Mouse (Mus musculus): ENCODE data around the gene Ncam1. TPM values are rescaled to one million over a fixed set of nuclear protein-coding genes. Genes with fewer than 3 reads are reported as not detected.

The Ncam1 gene
- polyA plus RNA-seq, 1 experiment from 2014 or later = 132 TPM

GRCm38 (mm10) chr9:49662958-49663926, 135.5 kb downstream of the Ncam1 start:
- Histone ChIP-seq H3K9ac (no peak overlapping the region), H3K27me3 (no peaks in the 10 kb centered on the region), H3K27ac (no peak overlapping the region), H3K4me1 (peaks cover 3% of the 10 kb centered on the region; the same call in 1 of the 2 replicates), H3K9me3 (0 out of 2 replicates have a peak, but pooled peaks cover 4% of the 10 kb centered on the region), H3K36me3 (replicated peaks) (no peaks in the 10 kb centered on the region), H3K4me2 (no peak overlapping the region), H3K4me3 (replicated peaks) (no peak overlapping the region)
- WGBS = 83% methylated on average over 8 of the region's 8 CpGs
- no peak for ATAC-seq (ENCODE audit: low FRiP score)

GRCm38 (mm10) chr9:49661480-49661879, 137.2 kb downstream of the Ncam1 start:
- Histone ChIP-seq H3K9ac (no peak overlapping the region), H3K4me1 (peaks cover 7% of the 10 kb centered on the region; the same call in 1 of the 2 replicates), H3K36me3 (replicated peaks) (no peaks in the 10 kb centered on the region), H3K4me3 (replicated peaks) (no peak overlapping the region), H3K27me3 (no peaks in the 10 kb centered on the region), H3K27ac (no peak overlapping the region), H3K4me2 (no peak overlapping the region), H3K9me3 (no peaks in the 10 kb centered on the region)
- ATAC-seq (ENCODE audit: low FRiP score) = no peak
- WGBS = 79% methylated on average over 2 of the region's 2 CpGs

- Histone ChIP-seq H3K9ac (no peak overlapping the region), H3K4me1 (peaks cover 7% of the 10 kb centered on the region; the same call in 1 of the 2 replicates), H3K36me3 (replicated peaks) (no peaks in the 10 kb centered on the region), H3K4me3 (replicated peaks) (no peak overlapping the region), H3K27me3 (no peaks in the 10 kb centered on the region), H3K4me2 (no peak overlapping the region), H3K9me3 (no peaks in the 10 kb centered on the region), H3K27ac (no peak overlapping the region)
- 41% methylated on average over 4 of the region's 4 CpGs for WGBS
- no peak for ATAC-seq (ENCODE audit: low FRiP score)
Observed at GRCm38 (mm10) chr9:49658381-49658856, 140.3 kb downstream of the Ncam1 start.

- WGBS = 79% methylated on average over 3 of the region's 3 CpGs
- ATAC-seq (ENCODE audit: low FRiP score) = no peak
- H3K27me3 ChIP-seq = no peaks in the 10 kb centered on the region
- no peak overlapping the region for H3K4me2 ChIP-seq
- no peaks in the 10 kb centered on the region for H3K36me3 ChIP-seq (replicated peaks)
- H3K27ac ChIP-seq = no peak overlapping the region
- no peak overlapping the region for H3K4me3 ChIP-seq (replicated peaks)
- H3K9me3 ChIP-seq = no peaks in the 10 kb centered on the region
- no peak overlapping the region for H3K9ac ChIP-seq
- H3K4me1 ChIP-seq = peaks cover 7% of the 10 kb centered on the region; the same call in 1 of the 2 replicates
Observed at GRCm38 (mm10) chr9:49654470-49654869, 144.3 kb downstream of the Ncam1 start.

GRCm38 (mm10) chr9:49653478-49654245, 145.1 kb downstream of the Ncam1 start:
- Histone ChIP-seq H3K4me2 (no peak overlapping the region), H3K27me3 (no peaks in the 10 kb centered on the region), H3K4me1 (peaks cover 7% of the 10 kb centered on the region; the same call in 1 of the 2 replicates), H3K9me3 (no peaks in the 10 kb centered on the region), H3K4me3 (replicated peaks) (no peak overlapping the region), H3K27ac (no peak overlapping the region), H3K36me3 (replicated peaks) (no peaks in the 10 kb centered on the region), H3K9ac (no peak overlapping the region)
- WGBS = 72% methylated on average over 9 of the region's 9 CpGs
- ATAC-seq (ENCODE audit: low FRiP score) = no peak

GRCm38 (mm10) chr9:49644296-49644695, 154.4 kb downstream of the Ncam1 start:
- Histone ChIP-seq H3K27ac (no peak overlapping the region), H3K4me2 (no peak overlapping the region), H3K9me3 (no peaks in the 10 kb centered on the region), H3K36me3 (replicated peaks) (0 out of 2 replicates have a peak, but pooled peaks cover 7% of the 10 kb centered on the region), H3K27me3 (no peaks in the 10 kb centered on the region), H3K4me3 (replicated peaks) (no peak overlapping the region), H3K9ac (no peak overlapping the region), H3K4me1 (peaks cover 9% of the 10 kb centered on the region; the same call in 1 of the 2 replicates)
- 98% methylated on average over 2 of the region's 2 CpGs for WGBS
- no peak for ATAC-seq (ENCODE audit: low FRiP score)

- Histone ChIP-seq H3K36me3 (replicated peaks) (0 out of 2 replicates have a peak, but pooled peaks cover 7% of the 10 kb centered on the region), H3K27ac (no peak overlapping the region), H3K4me3 (replicated peaks) (no peak overlapping the region), H3K9me3 (no peaks in the 10 kb centered on the region), H3K9ac (no peak overlapping the region), H3K4me1 (peaks cover 29% of the 10 kb centered on the region), H3K27me3 (no peaks in the 10 kb centered on the region), H3K4me2 (no peak overlapping the region)
- ATAC-seq (ENCODE audit: low FRiP score) = no peak
- WGBS = 89% methylated on average over 3 of the region's 3 CpGs
Observed at GRCm38 (mm10) chr9:49640764-49641163, 158.0 kb downstream of the Ncam1 start.

GRCm38 (mm10) chr9:49640142-49640541, 158.6 kb downstream of the Ncam1 start:
- 58% methylated on average over 8 of the region's 8 CpGs for WGBS
- Histone ChIP-seq H3K9me3 (no peaks in the 10 kb centered on the region), H3K27me3 (no peaks in the 10 kb centered on the region), H3K4me2 (no peak overlapping the region), H3K4me1 (peaks cover 33% of the 10 kb centered on the region), H3K27ac (no peak overlapping the region), H3K36me3 (replicated peaks) (0 out of 2 replicates have a peak, but pooled peaks cover 7% of the 10 kb centered on the region), H3K9ac (no peak overlapping the region), H3K4me3 (replicated peaks) (no peak overlapping the region)
- ATAC-seq (ENCODE audit: low FRiP score) = no peak

GRCm38 (mm10) chr9:49637955-49638354, 160.8 kb downstream of the Ncam1 start:
- Histone ChIP-seq H3K36me3 (replicated peaks) (0 out of 2 replicates have a peak, but pooled peaks cover 7% of the 10 kb centered on the region), H3K27me3 (no peaks in the 10 kb centered on the region), H3K4me2 (no peak overlapping the region), H3K27ac (no peak overlapping the region), H3K9ac (no peak overlapping the region), H3K4me1 (peaks cover 33% of the 10 kb centered on the region), H3K9me3 (no peaks in the 10 kb centered on the region), H3K4me3 (replicated peaks) (no peak overlapping the region)
- ATAC-seq (ENCODE audit: low FRiP score) = no peak

- no peak overlapping the region for H3K9ac ChIP-seq
- no peaks in the 10 kb centered on the region for H3K9me3 ChIP-seq
- H3K27ac ChIP-seq = no peak overlapping the region
- WGBS = 79% methylated on average over 11 of the region's 11 CpGs
- ATAC-seq (ENCODE audit: low FRiP score) = no peak
- no peak overlapping the region for H3K4me2 ChIP-seq
- no peak overlapping the region for H3K4me3 ChIP-seq (replicated peaks)
- H3K4me1 ChIP-seq = peaks cover 32% of the 10 kb centered on the region
- 0 out of 2 replicates have a peak, but pooled peaks cover 5% of the 10 kb centered on the region for H3K36me3 ChIP-seq (replicated peaks)
- H3K27me3 ChIP-seq = no peaks in the 10 kb centered on the region
Observed at GRCm38 (mm10) chr9:49635668-49636326, 162.9 kb downstream of the Ncam1 start.

GRCm38 (mm10) chr9:49632591-49632990, 166.1 kb downstream of the Ncam1 start:
- Histone ChIP-seq H3K4me3 (replicated peaks) (no peak overlapping the region), H3K36me3 (replicated peaks) (no peaks in the 10 kb centered on the region), H3K27me3 (no peaks in the 10 kb centered on the region), H3K9me3 (no peaks in the 10 kb centered on the region), H3K4me2 (no peak overlapping the region), H3K9ac (no peak overlapping the region), H3K27ac (no peak overlapping the region), H3K4me1 (peaks cover 24% of the 10 kb centered on the region)
- WGBS = 94% methylated on average over 2 of the region's 2 CpGs
- ATAC-seq (ENCODE audit: low FRiP score) = no peak

GRCm38 (mm10) chr9:49630336-49630735, 168.4 kb downstream of the Ncam1 start:
- Histone ChIP-seq H3K9ac (no peak overlapping the region), H3K4me2 (no peak overlapping the region), H3K9me3 (no peaks in the 10 kb centered on the region), H3K4me1 (peaks cover 13% of the 10 kb centered on the region), H3K27ac (no peak overlapping the region), H3K36me3 (replicated peaks) (no peaks in the 10 kb centered on the region), H3K27me3 (no peaks in the 10 kb centered on the region), H3K4me3 (replicated peaks) (no peak overlapping the region)
- 61% methylated on average over 2 of the region's 2 CpGs for WGBS
- ATAC-seq (ENCODE audit: low FRiP score) = no peak

All from forebrain, embryonic 12.5 days (tissue).